Mouse (Mus musculus) heart, adult 9 months (tissue): Measurements from ENCODE around the gene Mmp25.

Experiments used
- DNase-seq, 2 experiments: peaks; one replicate each; pipeline ENCODE4 v3.0.0; 2022; ENCODE audit warnings: low spot score in 2 of 2

Gene Mmp25

DNA sequence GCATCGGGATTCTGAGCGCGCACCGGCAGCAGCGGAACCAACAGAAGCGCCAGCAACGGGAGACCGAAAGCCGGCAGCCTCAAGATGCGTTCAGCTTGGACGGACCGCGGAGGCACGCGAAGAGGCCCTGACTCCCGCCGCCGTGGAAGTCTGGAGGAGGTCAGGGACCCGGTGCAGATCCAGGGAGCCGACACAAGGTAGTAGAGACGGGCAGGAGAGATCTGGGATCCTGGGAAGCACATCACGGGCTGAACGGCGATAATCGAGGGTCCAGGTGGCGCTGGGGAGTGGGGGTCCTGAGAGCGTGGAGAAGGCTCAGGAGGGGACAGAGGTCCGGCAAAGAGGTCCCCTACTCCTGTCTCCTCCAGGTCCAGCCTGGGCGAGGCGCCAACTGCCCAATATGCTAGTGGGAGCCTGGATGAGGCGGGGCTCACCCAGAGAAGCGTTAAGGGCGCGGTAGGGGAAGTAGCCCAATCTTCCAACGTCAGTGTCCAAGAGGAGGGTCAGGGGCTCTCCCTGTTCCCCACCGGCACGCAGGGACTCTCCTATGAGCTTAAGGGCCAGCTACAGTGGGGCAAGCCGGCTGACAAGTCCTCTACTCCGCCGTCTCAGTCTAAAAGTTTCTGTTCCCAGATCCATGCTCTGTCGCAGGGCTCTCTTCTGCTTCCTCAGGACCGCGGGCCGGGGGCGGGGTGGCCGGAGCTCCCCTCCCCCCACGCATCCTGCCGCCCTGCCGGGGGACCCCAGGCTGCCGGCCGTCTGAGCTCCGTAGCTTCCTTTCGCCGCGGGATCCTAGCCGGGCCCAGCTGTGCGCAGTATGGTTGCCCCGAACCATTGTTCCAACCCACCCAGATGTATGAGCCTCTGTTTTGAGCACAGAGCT is at the start of gene Mmp25:
Mmp25 (minus strand) TSS at position 665 of the 883 bp plus-strand sequence.
- no peak for DNase-seq

DNA sequence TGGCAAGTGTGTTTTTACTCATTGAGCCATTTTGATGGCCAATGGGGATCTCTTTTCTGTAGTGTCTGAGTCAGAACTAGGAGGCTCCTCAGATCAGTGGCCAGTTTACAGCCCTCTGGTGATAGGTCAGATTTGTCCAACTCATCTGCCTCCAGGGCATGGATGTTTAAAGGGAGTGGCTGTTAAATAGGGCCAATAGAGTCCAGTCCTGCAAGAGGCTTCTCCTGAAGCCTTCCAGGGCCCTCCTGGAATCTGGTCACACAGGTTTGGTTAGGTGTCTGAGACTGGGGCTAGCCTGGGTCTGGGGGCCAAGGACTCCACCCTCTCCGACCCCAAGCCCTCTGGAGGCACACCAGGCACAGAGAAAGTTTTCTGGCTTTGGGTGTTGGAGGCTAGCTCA is 49.4 kb upstream of the Mmp25 start:
- no peak for DNase-seq

- no peak for DNase-seq
These were observed 39.0 kb upstream of the Mmp25 start, which contains the start of gene Cldn9 for GRCm38 (mm10) chr17:23683856-23684672. Gene Cldn9 (minus strand): TSS chr17:23684026.

DNA sequence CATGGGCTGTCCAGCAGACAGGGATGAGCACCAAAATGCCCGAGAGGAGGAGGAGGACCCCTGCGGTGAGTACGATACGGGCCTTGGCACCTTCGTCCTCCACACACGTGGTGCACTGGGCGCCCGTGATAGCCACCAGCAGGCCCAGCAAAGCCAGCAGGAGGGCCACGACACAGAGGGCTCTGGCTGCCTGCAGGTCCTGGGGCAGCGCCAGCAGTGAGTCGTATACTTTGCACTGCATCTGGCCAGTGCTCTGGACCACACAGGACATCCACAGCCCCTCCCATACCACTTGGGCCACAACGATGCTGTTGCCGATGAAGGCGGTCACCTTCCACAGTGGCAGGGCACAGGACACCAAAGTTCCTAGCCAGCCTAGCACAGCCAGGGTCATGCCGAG is 38.1 kb upstream of the Mmp25 start:
- DNase-seq: no peak

- DNase-seq: no peak
These were observed 37.5 kb upstream of the Mmp25 start for GRCm38 (mm10) chr17:23682530-23682929.

DNA sequence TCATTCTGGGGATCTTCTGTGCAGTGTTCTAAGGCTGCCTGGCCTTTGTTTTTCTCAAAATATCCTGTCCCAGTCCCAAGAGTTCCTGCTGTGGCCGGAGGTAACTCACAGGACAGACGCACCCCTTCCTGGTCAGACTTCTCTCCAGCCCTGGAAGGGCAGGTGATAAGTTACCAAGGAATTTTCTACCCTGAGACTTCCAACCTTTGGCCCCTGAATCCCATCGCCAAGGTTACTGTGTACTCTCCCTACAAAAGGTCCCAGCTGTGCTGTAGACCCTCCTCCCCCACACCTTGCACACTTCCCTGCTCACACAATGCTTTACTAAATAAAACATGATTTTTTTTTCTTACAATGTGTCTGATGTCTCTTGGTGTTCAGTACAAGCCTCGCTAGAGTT is 37.0 kb upstream of the Mmp25 start:
- no peak for DNase-seq

DNA sequence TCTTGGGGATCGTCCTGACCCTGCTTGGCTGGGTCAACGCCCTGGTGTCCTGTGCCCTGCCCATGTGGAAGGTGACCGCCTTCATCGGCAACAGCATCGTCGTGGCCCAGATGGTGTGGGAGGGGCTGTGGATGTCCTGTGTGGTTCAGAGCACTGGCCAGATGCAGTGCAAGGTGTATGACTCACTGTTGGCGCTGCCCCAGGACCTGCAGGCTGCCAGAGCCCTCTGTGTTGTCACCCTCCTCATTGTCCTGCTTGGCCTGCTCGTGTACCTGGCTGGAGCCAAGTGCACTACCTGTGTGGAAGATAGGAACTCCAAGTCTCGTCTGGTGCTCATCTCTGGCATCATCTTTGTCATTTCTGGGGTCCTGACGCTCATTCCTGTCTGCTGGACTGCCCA is 36.0 kb upstream of the Mmp25 start:
- DNase-seq: no peak

DNA sequence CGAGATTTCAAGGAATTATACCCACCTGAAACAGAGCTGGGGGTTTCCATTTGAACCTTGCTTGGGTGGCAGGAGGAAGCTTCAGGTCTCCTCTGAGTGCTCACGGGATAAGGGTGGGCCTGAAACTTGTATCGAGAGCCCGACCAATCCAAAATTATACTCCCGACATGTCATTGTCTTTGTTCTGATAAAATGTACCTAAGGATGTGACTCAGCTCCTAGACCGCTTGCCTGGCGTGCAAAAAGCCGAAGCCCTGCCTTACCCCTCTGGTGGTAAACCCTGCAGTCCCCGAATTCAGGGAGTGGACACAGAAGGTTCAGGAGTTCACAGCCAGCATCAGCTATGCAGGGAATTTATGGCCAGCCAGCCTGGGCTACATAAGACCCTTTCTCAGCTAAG is 35.3 kb upstream of the Mmp25 start:
- no peak for DNase-seq

- DNase-seq: no peak
These were observed 34.2 kb upstream of the Mmp25 start, which contains the start of gene Cldn6 for GRCm38 (mm10) chr17:23679127-23679835. Gene Cldn6 (plus strand): TSS chr17:23679249.

DNA sequence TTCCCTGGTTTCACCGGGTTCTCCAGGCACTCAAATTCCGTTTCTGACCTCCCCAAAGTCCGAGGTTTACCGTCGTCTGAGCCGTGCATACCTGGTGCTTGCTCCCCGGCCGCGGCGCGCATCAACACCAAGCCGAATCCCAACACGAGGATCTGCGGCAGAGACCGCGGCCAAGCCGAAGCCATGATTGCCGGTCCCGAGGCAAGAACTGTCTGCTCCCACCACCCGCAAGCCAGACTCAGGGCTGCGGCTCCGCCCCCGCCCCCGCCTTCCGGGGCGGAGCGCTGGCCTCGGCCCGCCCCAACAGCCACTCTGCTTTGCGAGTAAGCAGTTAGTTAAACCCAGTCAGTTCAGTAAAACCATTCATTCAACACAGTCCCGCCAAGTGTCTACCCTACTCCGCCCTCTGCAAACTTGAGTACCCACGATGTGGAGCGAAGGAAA is 32.2 kb upstream of the Mmp25 start, which contains the start of gene Tnfrsf12a:
Tnfrsf12a (minus strand) TSS at position 233 of the 444 bp plus-strand sequence.
- peak; percentile 85 to 89 for DNase-seq

DNA sequence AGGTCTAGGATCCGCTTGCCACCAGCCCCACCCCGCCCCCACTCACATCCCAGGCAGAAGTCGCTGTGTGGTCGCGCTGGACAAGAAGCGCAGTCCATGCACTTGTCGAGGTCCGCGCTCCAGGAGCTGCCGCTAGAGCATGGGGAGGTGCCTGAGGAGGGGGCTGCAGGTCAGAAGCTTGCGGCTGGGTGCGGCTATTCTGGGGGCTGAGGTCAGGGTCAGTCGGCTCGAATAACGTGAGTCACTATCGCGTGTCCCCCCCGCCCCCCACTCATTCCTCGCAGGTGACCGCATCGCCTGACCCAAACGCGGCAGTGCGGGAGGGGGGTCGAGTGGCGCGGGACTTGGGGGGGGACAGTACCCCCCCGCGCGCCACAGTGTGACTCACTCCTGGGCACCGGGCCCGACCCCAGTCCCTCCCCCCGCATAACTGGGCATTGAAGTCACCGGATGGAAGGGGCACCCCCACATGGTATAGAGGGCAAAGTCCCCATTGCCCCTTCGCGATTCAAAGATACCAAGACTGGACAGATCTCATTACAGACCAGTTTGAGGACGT is 31.5 kb upstream of the Mmp25 start:
- DNase-seq: peak; percentile 40 to 61

DNA sequence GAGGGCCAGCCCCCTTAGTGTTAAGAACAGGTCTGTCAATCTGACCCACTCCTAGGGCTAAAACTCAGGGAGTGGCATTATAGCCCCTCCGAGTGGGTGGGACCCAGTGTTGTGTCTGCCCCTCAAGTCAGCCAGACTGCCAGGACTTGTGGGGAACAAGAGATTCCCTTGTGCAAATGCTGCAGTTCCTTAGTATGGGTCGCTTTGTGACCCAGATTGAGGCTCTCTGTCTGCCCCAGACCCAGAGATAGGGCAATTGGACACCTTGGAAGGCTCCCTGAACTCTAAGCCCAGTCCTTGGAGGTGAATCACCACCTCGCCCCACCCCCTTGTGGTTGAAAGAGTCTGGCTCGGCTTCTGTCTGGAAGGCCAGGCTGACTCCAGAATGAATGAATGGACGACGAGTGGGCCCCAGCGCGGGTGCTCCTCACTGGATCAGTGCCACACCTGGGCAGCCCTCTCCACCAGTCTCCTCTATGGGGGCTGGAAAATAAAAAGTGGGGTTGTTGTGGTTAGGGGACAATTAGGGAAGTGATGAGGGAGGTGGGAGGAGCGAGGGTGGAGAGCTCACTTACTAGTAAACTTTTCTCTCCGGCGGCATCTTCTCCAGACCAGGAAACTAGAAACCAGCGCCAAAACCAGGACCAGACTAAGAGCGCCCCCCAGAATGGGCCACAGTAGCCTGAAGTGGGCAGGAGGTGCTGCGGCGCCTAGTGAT is 30.6 kb upstream of the Mmp25 start:
- peak; percentile 46 to 56 for DNase-seq

- peak; percentile 64 to 75 for DNase-seq
These were observed 30.1 kb upstream of the Mmp25 start for GRCm38 (mm10) chr17:23675127-23675526.

GRCm38 (mm10) chr17:23674271-23674952 is 29.3 kb upstream of the Mmp25 start:
- peak; percentile 50 to 64 for DNase-seq

DNA sequence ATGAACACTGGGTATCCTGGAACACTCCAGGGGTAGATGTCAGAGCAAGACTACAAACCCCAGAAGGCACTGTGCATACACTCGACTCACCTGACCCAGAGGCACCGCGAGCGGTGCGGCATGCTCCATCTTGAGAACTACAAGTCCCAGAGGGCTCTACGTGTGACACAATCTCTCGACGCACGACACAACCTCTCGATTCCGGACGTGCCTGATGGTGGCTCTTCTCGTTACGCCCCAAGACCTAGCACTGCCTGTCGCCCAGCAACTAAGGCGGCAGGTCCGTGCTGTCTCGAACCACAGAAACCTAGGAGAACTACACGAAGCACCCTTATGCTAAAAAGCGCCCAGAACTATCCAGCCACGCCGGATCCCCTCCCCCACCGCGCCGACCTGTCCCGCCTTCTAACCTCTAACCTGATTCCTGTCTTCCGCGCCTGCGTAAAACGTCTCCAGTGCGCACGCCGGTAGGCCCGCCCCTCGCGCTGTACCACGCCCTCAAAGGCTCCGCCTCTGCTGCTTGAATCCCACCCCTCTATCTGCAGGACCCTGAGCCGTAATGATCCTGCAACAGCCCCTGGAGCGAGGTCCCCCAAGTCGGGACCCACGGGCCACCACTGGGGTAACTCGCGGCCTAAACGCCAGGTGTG is 28.5 kb upstream of the Mmp25 start, which contains the start of the genes Hcfc1r1 and Thoc6:
Hcfc1r1 (plus strand) TSS at position 173 of the 650 bp plus-strand sequence.
Thoc6 (minus strand) TSS at position 459 of the 650 bp plus-strand sequence.
- DNase-seq: peak; percentile 93 to 95

GRCm38 (mm10) chr17:23672761-23673160 is 27.7 kb upstream of the Mmp25 start:
- DNase-seq: no peak

DNA sequence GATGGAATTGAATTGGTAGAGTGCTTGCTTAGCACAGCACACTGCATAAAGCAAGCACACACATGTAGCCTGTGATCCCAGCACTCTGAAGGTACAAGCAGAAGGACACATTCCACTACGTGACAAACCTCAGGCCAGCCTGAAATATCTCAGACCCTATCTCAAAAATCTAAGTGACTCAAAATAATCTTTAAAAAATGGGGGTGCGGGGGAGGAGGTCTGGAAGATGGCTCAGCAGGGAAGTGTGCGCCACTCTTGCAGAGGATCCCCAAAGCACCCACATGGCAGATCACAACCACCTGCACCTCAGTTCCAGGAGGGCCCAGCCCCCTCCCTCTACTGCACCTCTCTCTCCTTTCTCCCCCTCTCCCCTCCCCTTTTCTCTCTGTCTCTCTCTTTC is 26.4 kb upstream of the Mmp25 start:
- DNase-seq: no peak

GRCm38 (mm10) chr17:23670516-23671074 is 25.5 kb upstream of the Mmp25 start:
- no peak for DNase-seq

DNA sequence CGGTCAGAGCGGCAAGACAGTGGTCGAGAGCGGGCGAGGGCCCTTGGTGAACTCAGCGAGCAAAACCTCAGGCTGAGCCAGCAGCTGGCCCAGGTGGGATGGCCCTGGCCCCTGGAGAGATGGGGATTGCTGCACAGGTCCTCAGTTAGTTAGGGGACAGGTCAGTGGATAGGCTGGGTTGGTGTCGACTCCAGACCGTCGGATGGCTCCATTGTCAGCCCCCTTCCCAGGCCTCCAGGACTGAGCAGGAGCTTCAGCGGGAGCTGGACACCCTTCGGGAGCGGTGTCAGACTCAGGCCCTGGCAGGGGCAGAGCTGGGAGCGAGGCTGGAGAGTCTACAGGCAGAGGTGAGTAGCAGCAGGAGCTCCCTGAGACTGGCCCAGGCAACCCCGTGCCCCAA is 20.4 kb upstream of the Mmp25 start:
- no peak for DNase-seq
